Comparison of ENCODE assay signal across 16 mouse cellular contexts in genomic region chr11:99025878-99026277, GRCm38 (mm10). TPM values are rescaled to one million over a fixed set of nuclear protein-coding genes. Genes with fewer than 3 reads are reported as not detected.
"Had no signal": no experiment of that assay in that cellular context is flagged by ENCODE, and none has a peak within 500 bp of the region (broad histone marks: within the 10 kb centered on the region; RNA-seq: fewer than 3 reads in every experiment).

No protein-coding gene starts in this region.

- DNase-seq: kidney, adult 8-10 months; kidney, postnatal 25 days; layer of hippocampus, adult 9-11 months; layer of hippocampus, postnatal 36 days; liver; liver, embryonic 13.5 days; liver, postnatal 0 days; lung, postnatal 14 days; right cerebral cortex, adult 18-20 months; right cerebral cortex, postnatal 25 days had no signal

- H3K27me3 ChIP-seq: limb, embryonic 12.5 days; liver, embryonic 13.5 days; lung, embryonic 15.5 days had no signal

- H3K9me3 ChIP-seq: limb, embryonic 12.5 days; liver, embryonic 13.5 days; lung, embryonic 15.5 days; megakaryocyte, embryonic 14.5 days; midbrain, embryonic 12.5 days had no signal

- H3K4me2 ChIP-seq: limb, embryonic 12.5 days; liver, embryonic 13.5 days; lung, embryonic 15.5 days; midbrain, embryonic 12.5 days had no signal

- H3K27ac ChIP-seq: limb, embryonic 12.5 days; liver, embryonic 13.5 days; lung, embryonic 15.5 days; macrophage; midbrain, embryonic 12.5 days had no signal

- H3K9ac ChIP-seq: limb, embryonic 12.5 days; liver, embryonic 13.5 days; liver, postnatal 0 days; lung, embryonic 15.5 days; midbrain, embryonic 12.5 days had no signal

- H3K4me3 ChIP-seq: limb, embryonic 12.5 days; liver, embryonic 13.5 days; lung, embryonic 15.5 days; megakaryocyte, embryonic 14.5 days; midbrain, embryonic 12.5 days had no signal

- ATAC-seq: intestine, postnatal 0 days; liver, postnatal 0 days had no signal

RNA-seq across cellular contexts. Expression of gene Gjd3, which starts 43.1 kb away (rescaled TPM):
- polyA plus RNA-seq: liver, embryonic 13.5 days; liver, postnatal 0 days; macrophage had no signal
